Comparison of ENCODE assay signal across 20 mouse cellular contexts in the genomic region with DNA sequence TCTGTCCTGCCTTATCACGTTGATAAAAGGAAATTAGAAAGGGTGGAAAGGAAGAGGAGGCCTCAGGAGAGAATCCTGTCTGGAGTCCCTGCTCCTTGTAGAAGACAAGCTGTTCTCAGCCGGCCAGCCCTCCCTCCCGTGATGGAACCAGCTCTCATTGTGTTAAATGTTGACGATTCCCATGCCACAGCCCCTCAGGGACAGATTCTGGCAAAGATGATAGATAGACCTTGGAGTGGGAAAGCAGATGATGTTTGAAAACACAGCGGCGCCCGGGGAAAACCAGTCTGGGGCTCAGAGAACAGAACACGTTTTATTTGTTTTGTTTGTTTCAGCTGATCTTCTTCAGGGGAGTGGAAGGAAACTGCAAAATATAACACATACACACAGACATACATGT.
DNase-seq lines count a peak whose midpoint lies in the region; ATAC-seq and TF ChIP-seq lines count a peak whose summit lies in the region.
"Had no signal": no experiment of that assay in that cellular context is flagged by ENCODE, and none has a peak within 500 bp of the region (broad histone marks: within the 10 kb centered on the region; RNA-seq: fewer than 3 reads in every experiment).

No protein-coding gene starts in this region.

- no peaks in the 10 kb centered on the region for H3K27me3 ChIP-seq in embryonic facial prominence, embryonic 14.5 days (replicated peaks; ENCODE audit: control insufficient read depth, insufficient read depth, low read length)
- H3K27me3 ChIP-seq in embryonic facial prominence, embryonic 10.5 days (replicated peaks; ENCODE audit: low read depth, poor library complexity, severe bottlenecking), result no peaks in the 10 kb centered on the region
- H3K27me3 ChIP-seq in midbrain, embryonic 11.5 days (ENCODE audit: control insufficient read depth, insufficient read depth, low read length), result no peaks in the 10 kb centered on the region
- H3K27me3 ChIP-seq in midbrain, embryonic 13.5 days, result no peaks in the 10 kb centered on the region
- no peaks in the 10 kb centered on the region for H3K27me3 ChIP-seq in hindbrain, postnatal 0 days (ENCODE audit: insufficient read depth, low read length)
- H3K27me3 ChIP-seq in forebrain, embryonic 13.5 days, result peaks cover 4% of the 10 kb centered on the region; the same call in 1 of the 2 replicates
- H3K27me3 ChIP-seq: CH12.LX; embryonic facial prominence, embryonic 12.5 days; kidney, embryonic 15.5 days; liver, embryonic 12.5 days; megakaryocyte, embryonic 14.5 days had no signal

- H3K36me3 ChIP-seq in embryonic facial prominence, embryonic 14.5 days (ENCODE audit: control insufficient read depth, insufficient read depth, low read length), result no peaks in the 10 kb centered on the region
- no peaks in the 10 kb centered on the region for H3K36me3 ChIP-seq in embryonic facial prominence, embryonic 10.5 days (replicated peaks)
- no peaks in the 10 kb centered on the region for H3K36me3 ChIP-seq in midbrain, embryonic 11.5 days (ENCODE audit: control insufficient read depth, insufficient read depth, low read length)
- H3K36me3 ChIP-seq in midbrain, embryonic 13.5 days, result no peaks in the 10 kb centered on the region
- no peaks in the 10 kb centered on the region for H3K36me3 ChIP-seq in hindbrain, postnatal 0 days (ENCODE audit: insufficient read depth, low read length)
- no peaks in the 10 kb centered on the region for H3K36me3 ChIP-seq in forebrain, embryonic 13.5 days (ENCODE audit: poor library complexity, severe bottlenecking)
- H3K36me3 ChIP-seq: embryonic facial prominence, embryonic 12.5 days; heart, embryonic 13.5 days; kidney, embryonic 15.5 days; liver, embryonic 12.5 days had no signal

- no peaks in the 10 kb centered on the region for H3K9me3 ChIP-seq in embryonic facial prominence, embryonic 14.5 days (ENCODE audit: control insufficient read depth, low read length)
- no peaks in the 10 kb centered on the region for H3K9me3 ChIP-seq in embryonic facial prominence, embryonic 10.5 days
- H3K9me3 ChIP-seq in midbrain, embryonic 11.5 days (ENCODE audit: control insufficient read depth, low read length), result no peaks in the 10 kb centered on the region
- H3K9me3 ChIP-seq in midbrain, embryonic 13.5 days, result no peaks in the 10 kb centered on the region
- no peaks in the 10 kb centered on the region for H3K9me3 ChIP-seq in hindbrain, postnatal 0 days (ENCODE audit: low read length)
- H3K9me3 ChIP-seq in forebrain, embryonic 13.5 days (replicated peaks), result no peaks in the 10 kb centered on the region
- H3K9me3 ChIP-seq: embryonic facial prominence, embryonic 12.5 days; heart, embryonic 13.5 days; kidney, embryonic 15.5 days; liver, embryonic 12.5 days; megakaryocyte, embryonic 14.5 days had no signal

- 45% methylated on average over 8 of the region's 8 CpGs for WGBS in embryonic facial prominence, embryonic 14.5 days
- WGBS in embryonic facial prominence, embryonic 10.5 days, result 57% methylated on average over 8 of the region's 8 CpGs
- 69% methylated on average over 8 of the region's 8 CpGs for WGBS in midbrain, embryonic 11.5 days
- 64% methylated on average over 8 of the region's 8 CpGs for WGBS in midbrain, embryonic 13.5 days
- 33% methylated on average over 8 of the region's 8 CpGs for WGBS in hindbrain, postnatal 0 days
- 76% methylated on average over 8 of the region's 8 CpGs for WGBS in forebrain, embryonic 13.5 days

- TF ChIP-seq CTCF in hindbrain, postnatal 0 days (IDR thresholded peaks at IDR 0.05; ENCODE audit: low read depth), result no peak

- H3K4me1 ChIP-seq in embryonic facial prominence, embryonic 14.5 days (ENCODE audit: control insufficient read depth, insufficient read depth, low read length), result no peaks in the 10 kb centered on the region
- no peaks in the 10 kb centered on the region for H3K4me1 ChIP-seq in embryonic facial prominence, embryonic 10.5 days
- H3K4me1 ChIP-seq in midbrain, embryonic 11.5 days (ENCODE audit: control insufficient read depth, insufficient read depth, low read length), result no peaks in the 10 kb centered on the region
- H3K4me1 ChIP-seq in midbrain, embryonic 13.5 days (replicated peaks), result 0 out of 2 replicates have a peak, but pooled peaks cover 6% of the 10 kb centered on the region
- peaks cover 6% of the 10 kb centered on the region; the same call in 1 of the 2 replicates for H3K4me1 ChIP-seq in brown adipose tissue, adult 24 weeks (ENCODE audit: control insufficient read depth, insufficient read depth, insufficient read length, low read length)
- 0 out of 2 replicates have a peak, but pooled peaks cover 9% of the 10 kb centered on the region for H3K4me1 ChIP-seq in hindbrain, postnatal 0 days (ENCODE audit: insufficient read depth, low read length)
- H3K4me1 ChIP-seq in forebrain, embryonic 13.5 days, result no peaks in the 10 kb centered on the region
- H3K4me1 ChIP-seq: embryonic facial prominence, embryonic 12.5 days; heart, embryonic 13.5 days; liver, embryonic 12.5 days had no signal

- no peak overlapping the region for H3K9ac ChIP-seq in embryonic facial prominence, embryonic 14.5 days (ENCODE audit: low read depth, low read length)
- no peak overlapping the region for H3K9ac ChIP-seq in midbrain, embryonic 11.5 days (ENCODE audit: low read length)
- H3K9ac ChIP-seq in midbrain, embryonic 13.5 days (replicated peaks), result no peak overlapping the region
- no peak overlapping the region for H3K9ac ChIP-seq in hindbrain, postnatal 0 days (replicated peaks; ENCODE audit: low read length)
- H3K9ac ChIP-seq in forebrain, embryonic 13.5 days, result no peak overlapping the region
- H3K9ac ChIP-seq: embryonic facial prominence, embryonic 12.5 days; heart, embryonic 13.5 days; kidney, embryonic 15.5 days; liver, embryonic 12.5 days had no signal

- no peak overlapping the region for H3K27ac ChIP-seq in embryonic facial prominence, embryonic 14.5 days (replicated peaks; ENCODE audit: low read depth, low read length)
- H3K27ac ChIP-seq in embryonic facial prominence, embryonic 10.5 days (replicated peaks), result no peak overlapping the region
- no peak overlapping the region for H3K27ac ChIP-seq in midbrain, embryonic 11.5 days (ENCODE audit: low read depth, low read length)
- H3K27ac ChIP-seq in midbrain, embryonic 13.5 days, result no peak overlapping the region
- H3K27ac ChIP-seq in brown adipose tissue, adult 24 weeks (replicated peaks; ENCODE audit: low read depth, low read length), result peak overlapping the region; percentile 43; the same call in 1 of the 2 replicates
- H3K27ac ChIP-seq in hindbrain, postnatal 0 days, result no peak overlapping the region
- H3K27ac ChIP-seq in forebrain, embryonic 13.5 days, result no peak overlapping the region
- H3K27ac ChIP-seq: embryonic facial prominence, embryonic 12.5 days; heart, embryonic 13.5 days; kidney, embryonic 15.5 days; liver, embryonic 12.5 days; stomach, postnatal 0 days had no signal

- DNase-seq in embryonic facial prominence, embryonic 14.5 days (ENCODE audit: low spot score), result peak; percentile 22
- DNase-seq in embryonic facial prominence, embryonic 10.5 days (ENCODE audit: low spot score), result no peak
- DNase-seq in midbrain, embryonic 11.5 days (ENCODE audit: low spot score, missing footprints), result peak; percentile 59
- peak; percentile 58 for DNase-seq in hindbrain, postnatal 0 days (ENCODE audit: low spot score)
- DNase-seq: cerebellum, adult 18-20 months; layer of hippocampus, adult 9-11 months; lung, adult 2 months; right cerebral cortex, adult 18-20 months had no signal

- H3K4me2 ChIP-seq in embryonic facial prominence, embryonic 14.5 days (ENCODE audit: low read depth, low read length), result no peak overlapping the region
- H3K4me2 ChIP-seq in midbrain, embryonic 11.5 days, result no peak overlapping the region
- no peak overlapping the region for H3K4me2 ChIP-seq in midbrain, embryonic 13.5 days (replicated peaks)
- no peak overlapping the region for H3K4me2 ChIP-seq in hindbrain, postnatal 0 days (ENCODE audit: low read depth, low read length)
- no peak overlapping the region for H3K4me2 ChIP-seq in forebrain, embryonic 13.5 days
- H3K4me2 ChIP-seq: embryonic facial prominence, embryonic 12.5 days; heart, embryonic 13.5 days; kidney, embryonic 15.5 days; liver, embryonic 12.5 days had no signal

- no peak overlapping the region for H3K4me3 ChIP-seq in embryonic facial prominence, embryonic 14.5 days (ENCODE audit: low read depth, low read length)
- H3K4me3 ChIP-seq in embryonic facial prominence, embryonic 10.5 days, result no peak overlapping the region
- no peak overlapping the region for H3K4me3 ChIP-seq in midbrain, embryonic 11.5 days (ENCODE audit: low read depth, low read length)
- no peak overlapping the region for H3K4me3 ChIP-seq in midbrain, embryonic 13.5 days (replicated peaks)
- H3K4me3 ChIP-seq in brown adipose tissue, adult 24 weeks (ENCODE audit: insufficient read depth, low read depth, low read length), result no peak overlapping the region
- H3K4me3 ChIP-seq in hindbrain, postnatal 0 days (ENCODE audit: low read length), result no peak overlapping the region
- H3K4me3 ChIP-seq in forebrain, embryonic 13.5 days, result no peak overlapping the region
- H3K4me3 ChIP-seq: embryonic facial prominence, embryonic 12.5 days; heart, embryonic 13.5 days; kidney, embryonic 15.5 days; liver, embryonic 12.5 days; megakaryocyte, embryonic 14.5 days had no signal

- no peak for ATAC-seq in embryonic facial prominence, embryonic 14.5 days (ENCODE audit: low read depth)
- no peak for ATAC-seq in midbrain, embryonic 11.5 days (ENCODE audit: low FRiP score)
- ATAC-seq in midbrain, embryonic 13.5 days, result no peak
- no peak for ATAC-seq in hindbrain, postnatal 0 days
- ATAC-seq in activated CD4-positive, CD25-positive, alpha-beta regulatory T cell, adult 4 months, result no peak
- no peak for ATAC-seq in forebrain, embryonic 13.5 days
- ATAC-seq: forebrain, embryonic 16.5 days; liver, embryonic 12.5 days had no signal
